Mouse (Mus musculus) hindbrain, embryonic 14.5 days (tissue): ENCODE data around the gene Ltbp4. TPM values are rescaled to one million over a fixed set of nuclear protein-coding genes. Genes with fewer than 3 reads are reported as not detected.

Experiments used
- ATAC-seq: fragments of 200-750 bp; cut with Nextera tagmentation; 2 replicates; pipeline ENCODE4 v1.8.0; 2017; ENCODE audit warnings: moderate number of reproducible peaks, mild to moderate bottlenecking, moderate TSS enrichment, moderate library complexity; ENCODE audit not compliant: low FRiP score
- DNase-seq: peaks from one replicate; pipeline ENCODE4 v3.0.0-alpha.2; 2015; ENCODE audit warnings: low spot score
- H3K27ac ChIP-seq: fragments of 300-500 bp; sonication (generic); 2 replicates; pipeline ENCODE4 v1.5.1; 2014; ENCODE audit warnings: mild to moderate bottlenecking, moderate library complexity
- H3K27me3 ChIP-seq: fragments of 300-500 bp; sonication (generic); 2 replicates; pipeline ENCODE4 v1.6.1; 2014; ENCODE audit warnings: mild to moderate bottlenecking, low read length, mixed read lengths; ENCODE audit not compliant: control insufficient read depth, insufficient read depth
- H3K36me3 ChIP-seq: fragments of 300-500 bp; sonication (generic); replicated peaks from 2 replicates; pipeline ENCODE4 v1.6.1; 2014; ENCODE audit not compliant: control insufficient read depth, insufficient read depth
- H3K4me1 ChIP-seq: fragments of 300-500 bp; sonication (generic); replicated peaks from 2 replicates; pipeline ENCODE4 v1.6.1; 2014; ENCODE audit warnings: antibody characterized with exemption, low read length, mixed read lengths; ENCODE audit not compliant: control insufficient read depth, insufficient read depth
- H3K4me2 ChIP-seq: fragments of 300-500 bp; sonication (generic); replicated peaks from 2 replicates; pipeline ENCODE4 v1.6.1; 2014; ENCODE audit warnings: mild to moderate bottlenecking, moderate library complexity
- H3K4me3 ChIP-seq: fragments of 300-500 bp; sonication (generic); replicated peaks from 2 replicates; pipeline ENCODE4 v1.5.1; 2014; ENCODE audit warnings: mild to moderate bottlenecking, low read length
- H3K9ac ChIP-seq: fragments of 300-500 bp; sonication (generic); 2 replicates; pipeline ENCODE4 v1.6.1; 2014
- H3K9me3 ChIP-seq: fragments of 300-500 bp; sonication (generic); 2 replicates; pipeline ENCODE4 v1.6.1; 2016; ENCODE audit warnings: low read length; ENCODE audit not compliant: control insufficient read depth
- WGBS: fragments of 180-500 bp; shearing (Covaris S2); extraction: QIAGEN DNeasy Blood & Tissue Kit; methylation state at CpG from one replicate; pipeline ENCODE4 v1.1.7; 2014; 5-methylcytosine and 5-hydroxymethylcytosine counted together
- polyA plus RNA-seq: library from polyadenylated mRNA; unstranded; fragments of >200 nt; fragmentation: Nextera tagmentation; extraction: Ambion mirVana; gene quantifications from 2 replicates; pipeline ENCODE4 v1.2.1, GENCODE M21; 2014

The Ltbp4 gene
- polyA plus RNA-seq, 1 experiment from 2014 or later = 10.4 TPM

GRCm38 (mm10) chr7:27359162-27359561 is 21.7 kb upstream of the Ltbp4 start:
- H3K27ac ChIP-seq = no peak overlapping the region
- H3K4me1 ChIP-seq = peaks cover 13% of the 10 kb centered on the region
- H3K27me3 ChIP-seq = peaks cover 47% of the 10 kb centered on the region
- no peak overlapping the region for H3K4me2 ChIP-seq
- H3K9me3 ChIP-seq = no peaks in the 10 kb centered on the region
- 0 out of 2 replicates have a peak, but pooled peaks cover 7% of the 10 kb centered on the region for H3K36me3 ChIP-seq
- no peak overlapping the region for H3K4me3 ChIP-seq
- no peak overlapping the region for H3K9ac ChIP-seq
- DNase-seq = no peak
- no peak for ATAC-seq
- WGBS = 69% methylated on average over 2 of the region's 2 CpGs

GRCm38 (mm10) chr7:27357595-27357978 is 20.1 kb upstream of the Ltbp4 start:
- ATAC-seq (no peak), DNase-seq (no peak)
- no peak overlapping the region for H3K27ac ChIP-seq
- peaks cover 32% of the 10 kb centered on the region for H3K27me3 ChIP-seq
- H3K4me3 ChIP-seq = no peak overlapping the region
- 20% methylated on average over 3 of the region's 3 CpGs for WGBS
- H3K4me2 ChIP-seq = peak overlapping the region; percentile 71; the same call in 1 of the 2 replicates
- H3K4me1 ChIP-seq = peaks cover 17% of the 10 kb centered on the region
- no peak overlapping the region for H3K9ac ChIP-seq
- H3K36me3 ChIP-seq = 0 out of 2 replicates have a peak, but pooled peaks cover 2% of the 10 kb centered on the region
- no peaks in the 10 kb centered on the region for H3K9me3 ChIP-seq

GRCm38 (mm10) chr7:27356861-27357594 is 19.5 kb upstream of the Ltbp4 start, which contains the start of gene Gm20479:
Gm20479 (minus strand) TSS chr7:27357419.
- Histone ChIP-seq H3K27ac (no peak within 1 kb of the TSS), H3K4me1 (peaks cover 17% of the 10 kb centered on the region), H3K9me3 (no peaks in the 10 kb centered on the region), H3K27me3 (peaks cover 27% of the 10 kb centered on the region), H3K4me2 (peak within 1 kb of the TSS; percentile 71), H3K4me3 (peak within 1 kb of the TSS; percentile 68), H3K36me3 (peaks cover 7% of the 10 kb centered on the region), H3K9ac (0 out of 2 replicates have a peak within 1 kb of the TSS, but pooled peaks have one; percentile 0)
- WGBS = 7% methylated on average over 27 of the region's 27 CpGs
- DNase-seq (no peak), ATAC-seq (no peak)

- Histone ChIP-seq H3K27me3 (peaks cover 27% of the 10 kb centered on the region), H3K27ac (no peak overlapping the region), H3K9ac (0 out of 2 replicates have a peak overlapping the region, but pooled peaks have one; percentile 0), H3K9me3 (no peaks in the 10 kb centered on the region), H3K4me2 (peak overlapping the region; percentile 71), H3K36me3 (peaks cover 15% of the 10 kb centered on the region), H3K4me1 (peaks cover 17% of the 10 kb centered on the region; the same call in 1 of the 2 replicates), H3K4me3 (peak overlapping the region; percentile 68)
- DNase-seq = no peak
- ATAC-seq = peak; percentile 39
- 1% methylated on average over 16 of the region's 16 CpGs for WGBS
Observed at GRCm38 (mm10) chr7:27356248-27356647, 18.8 kb upstream of the Ltbp4 start.

- Histone ChIP-seq H3K36me3 (peaks cover 17% of the 10 kb centered on the region), H3K27ac (peak within 1 kb of the TSS; percentile 58), H3K27me3 (peaks cover 27% of the 10 kb centered on the region), H3K9me3 (no peaks in the 10 kb centered on the region), H3K9ac (peak within 1 kb of the TSS; percentile 72), H3K4me1 (peaks cover 14% of the 10 kb centered on the region; the same call in 1 of the 2 replicates), H3K4me3 (peak within 1 kb of the TSS; percentile 68), H3K4me2 (peak within 1 kb of the TSS; percentile 71)
- ATAC-seq (peak; percentile 95), DNase-seq (peak; percentile 86)
- 1% methylated on average over 34 of the region's 34 CpGs for WGBS
Observed at GRCm38 (mm10) chr7:27355745-27356240, 18.3 kb upstream of the Ltbp4 start, which contains the start of gene Shkbp1. Shkbp1 (minus strand) TSS chr7:27356019.

- Histone ChIP-seq H3K27me3 (peaks cover 27% of the 10 kb centered on the region), H3K4me1 (peaks cover 14% of the 10 kb centered on the region; the same call in 1 of the 2 replicates), H3K4me3 (peak overlapping the region; percentile 68), H3K9ac (peak overlapping the region; percentile 72), H3K9me3 (no peaks in the 10 kb centered on the region), H3K4me2 (peak overlapping the region; percentile 71), H3K36me3 (peaks cover 22% of the 10 kb centered on the region), H3K27ac (peak overlapping the region; percentile 58)
- DNase-seq (no peak), ATAC-seq (no peak)
- WGBS = 6% methylated on average over 14 of the region's 14 CpGs
Observed at GRCm38 (mm10) chr7:27355261-27355660, 17.8 kb upstream of the Ltbp4 start.

- Histone ChIP-seq H3K36me3 (peaks cover 25% of the 10 kb centered on the region), H3K4me3 (peak overlapping the region; percentile 68), H3K4me2 (peak overlapping the region; percentile 71), H3K9me3 (no peaks in the 10 kb centered on the region), H3K27ac (no peak overlapping the region), H3K27me3 (peaks cover 27% of the 10 kb centered on the region), H3K4me1 (peaks cover 14% of the 10 kb centered on the region; the same call in 1 of the 2 replicates), H3K9ac (peak overlapping the region; percentile 72)
- ATAC-seq (no peak), DNase-seq (no peak)
- WGBS = 54% methylated on average over 4 of the region's 4 CpGs
Observed at GRCm38 (mm10) chr7:27354783-27355182, 17.3 kb upstream of the Ltbp4 start.

- no peak for ATAC-seq
- peaks cover 14% of the 10 kb centered on the region; the same call in 1 of the 2 replicates for H3K4me1 ChIP-seq
- peaks cover 27% of the 10 kb centered on the region for H3K27me3 ChIP-seq
- H3K9ac ChIP-seq = 0 out of 2 replicates have a peak overlapping the region, but pooled peaks have one; percentile 72
- H3K27ac ChIP-seq = no peak overlapping the region
- peak overlapping the region; percentile 71 for H3K4me2 ChIP-seq
- peak; percentile 58 for DNase-seq
- H3K36me3 ChIP-seq = peaks cover 31% of the 10 kb centered on the region
- peak overlapping the region; percentile 68 for H3K4me3 ChIP-seq
- no peaks in the 10 kb centered on the region for H3K9me3 ChIP-seq
- whole genome bisulfite sequencing = 25% methylated on average over 6 of the region's 6 CpGs
Observed at GRCm38 (mm10) chr7:27354144-27354543, 16.7 kb upstream of the Ltbp4 start.

- no peak overlapping the region for H3K27ac ChIP-seq
- H3K4me2 ChIP-seq = no peak overlapping the region
- H3K9ac ChIP-seq = no peak overlapping the region
- H3K36me3 ChIP-seq = peaks cover 80% of the 10 kb centered on the region
- no peak overlapping the region for H3K4me3 ChIP-seq
- 30% methylated on average over 6 of the region's 6 CpGs for WGBS
- H3K27me3 ChIP-seq = no peaks in the 10 kb centered on the region
- ATAC-seq (0 out of 2 replicates have a peak, but pooled peaks have one; percentile 9), DNase-seq (no peak)
- no peaks in the 10 kb centered on the region for H3K4me1 ChIP-seq
- no peaks in the 10 kb centered on the region for H3K9me3 ChIP-seq
Observed at GRCm38 (mm10) chr7:27345444-27345843, 8.0 kb upstream of the Ltbp4 start.
